26 mouse cellular contexts compared by ENCODE assay signal in genomic region chr16:33410151-33410550, GRCm38 (mm10). TPM values are rescaled to one million over a fixed set of nuclear protein-coding genes. Genes with fewer than 3 reads are reported as not detected.
A peak's percentile ranks its signal among the peaks of the same experiment; 100 is the strongest.
DNase-seq lines count a peak whose midpoint lies in the region; ATAC-seq and TF ChIP-seq lines count a peak whose summit lies in the region.
"Had no signal": no experiment of that assay in that cellular context is flagged by ENCODE, and none has a peak within 500 bp of the region (broad histone marks: within the 10 kb centered on the region; RNA-seq: fewer than 3 reads in every experiment).

No protein-coding gene starts in this region.

- TF ChIP-seq CTCF in layer of hippocampus, adult 2 months (conservative IDR thresholded peaks at IDR 0.05): no peak

- WGBS in forebrain, embryonic 13.5 days: 89% methylated on average over 2 of the region's 2 CpGs

- H3K9me3 ChIP-seq in forebrain, embryonic 13.5 days (replicated peaks): no peaks in the 10 kb centered on the region
- H3K9me3 ChIP-seq: embryonic facial prominence, embryonic 13.5 days; forebrain, embryonic 10.5 days; intestine, embryonic 15.5 days; limb, embryonic 12.5 days; midbrain, embryonic 12.5 days; neural tube, embryonic 12.5 days; stomach, embryonic 15.5 days had no signal

- H3K4me3 ChIP-seq in layer of hippocampus, adult 2 months: no peak overlapping the region
- H3K4me3 ChIP-seq in forebrain, embryonic 13.5 days: no peak overlapping the region
- H3K4me3 ChIP-seq: embryonic facial prominence, embryonic 13.5 days; forebrain, embryonic 10.5 days; intestine, embryonic 15.5 days; limb, embryonic 12.5 days; midbrain, embryonic 12.5 days; myocyte; neural tube, embryonic 12.5 days; stomach, embryonic 15.5 days had no signal

- ATAC-seq in forebrain, embryonic 13.5 days: no peak
- ATAC-seq: CD4-positive, CD25-positive, alpha-beta regulatory T cell, adult 4 months; forebrain, embryonic 16.5 days; hindbrain, embryonic 16.5 days; intestine, embryonic 15.5 days; liver, postnatal 0 days had no signal

- no peak for DNase-seq in layer of hippocampus, adult 2 months (ENCODE audit: low spot score in 2 of 2)
- DNase-seq in layer of hippocampus, adult 9-10 months (ENCODE audit: low spot score): no peak
- DNase-seq in cerebellum, adult 18-20 months: peak; percentile 53 to 67
- DNase-seq in cerebellum, postnatal 10 days: peak; percentile 62 to 69
- DNase-seq in spleen, adult 18-20 months: no peak
- no peak for DNase-seq in spleen, postnatal 10 days (ENCODE audit: low spot score in 2 of 2)
- DNase-seq: adrenal gland, postnatal 25 days; gastrocnemius, postnatal 10 days; heart, postnatal 14 days; kidney, adult 9 months; kidney, postnatal 10 days; liver, postnatal 0 days; lung, postnatal 36 days; thymus, postnatal 14 days had no signal

- no peak overlapping the region for H3K9ac ChIP-seq in forebrain, embryonic 13.5 days
- H3K9ac ChIP-seq: embryonic facial prominence, embryonic 13.5 days; intestine, embryonic 15.5 days; limb, embryonic 12.5 days; liver, postnatal 0 days; midbrain, embryonic 12.5 days; neural tube, embryonic 12.5 days; stomach, embryonic 15.5 days had no signal

- no peaks in the 10 kb centered on the region for H3K36me3 ChIP-seq in forebrain, embryonic 13.5 days (ENCODE audit: poor library complexity, severe bottlenecking)
- H3K36me3 ChIP-seq: embryonic facial prominence, embryonic 13.5 days; forebrain, embryonic 10.5 days; intestine, embryonic 15.5 days; limb, embryonic 12.5 days; midbrain, embryonic 12.5 days; neural tube, embryonic 12.5 days; stomach, embryonic 15.5 days had no signal

- no peak overlapping the region for H3K4me2 ChIP-seq in forebrain, embryonic 13.5 days
- H3K4me2 ChIP-seq: embryonic facial prominence, embryonic 13.5 days; intestine, embryonic 15.5 days; limb, embryonic 12.5 days; midbrain, embryonic 12.5 days; neural tube, embryonic 12.5 days; stomach, embryonic 15.5 days had no signal

- H3K4me1 ChIP-seq in forebrain, embryonic 13.5 days: peaks cover 11% of the 10 kb centered on the region

- H3K27me3 ChIP-seq in forebrain, embryonic 13.5 days: no peaks in the 10 kb centered on the region
- H3K27me3 ChIP-seq: embryonic facial prominence, embryonic 13.5 days; intestine, embryonic 15.5 days; limb, embryonic 12.5 days; midbrain, embryonic 12.5 days; neural tube, embryonic 12.5 days; stomach, embryonic 15.5 days had no signal

- peak overlapping the region; percentile 30; the same call in 1 of the 2 replicates for H3K27ac ChIP-seq in layer of hippocampus, adult 2 months
- no peak overlapping the region for H3K27ac ChIP-seq in forebrain, embryonic 13.5 days
- H3K27ac ChIP-seq: embryonic facial prominence, embryonic 13.5 days; forebrain, embryonic 10.5 days; intestine, embryonic 15.5 days; limb, embryonic 12.5 days; midbrain, embryonic 12.5 days; neural tube, embryonic 12.5 days; stomach, embryonic 15.5 days had no signal

RNA-seq across cellular contexts. Expression of gene Zfp148, which starts 29.5 kb away (rescaled TPM):
- 100 to 1,000 TPM; 161 to 166 TPM for total RNA-seq in layer of hippocampus, adult 2 months (2021)
- polyA plus RNA-seq in forebrain, embryonic 13.5 days (2015; fragmentation: Nextera tagmentation; extraction: Ambion mirVana): 66.6 and 66.7 TPM in 2 replicates

Comparison
In these comparisons a context has a peak if more than half of its experiments do, and no peak if none do; other contexts are left out.
1. DNase-seq: peak in cerebellum, adult 18-20 months (2 of 2) and cerebellum, postnatal 10 days (2 of 2); none in layer of hippocampus, adult 2 months (0 of 2), layer of hippocampus, adult 9-10 months (single experiment), spleen, adult 18-20 months (0 of 2) and spleen, postnatal 10 days (0 of 2).